Mouse (Mus musculus): ENCODE measurements around the gene Slc22a23. TPM values are rescaled to one million over a fixed set of nuclear protein-coding genes. Genes with fewer than 3 reads are reported as not detected.

The Slc22a23 gene
- 1 to 10 TPM; 6.0 to 7.0 TPM for total RNA-seq (2023)

DNA sequence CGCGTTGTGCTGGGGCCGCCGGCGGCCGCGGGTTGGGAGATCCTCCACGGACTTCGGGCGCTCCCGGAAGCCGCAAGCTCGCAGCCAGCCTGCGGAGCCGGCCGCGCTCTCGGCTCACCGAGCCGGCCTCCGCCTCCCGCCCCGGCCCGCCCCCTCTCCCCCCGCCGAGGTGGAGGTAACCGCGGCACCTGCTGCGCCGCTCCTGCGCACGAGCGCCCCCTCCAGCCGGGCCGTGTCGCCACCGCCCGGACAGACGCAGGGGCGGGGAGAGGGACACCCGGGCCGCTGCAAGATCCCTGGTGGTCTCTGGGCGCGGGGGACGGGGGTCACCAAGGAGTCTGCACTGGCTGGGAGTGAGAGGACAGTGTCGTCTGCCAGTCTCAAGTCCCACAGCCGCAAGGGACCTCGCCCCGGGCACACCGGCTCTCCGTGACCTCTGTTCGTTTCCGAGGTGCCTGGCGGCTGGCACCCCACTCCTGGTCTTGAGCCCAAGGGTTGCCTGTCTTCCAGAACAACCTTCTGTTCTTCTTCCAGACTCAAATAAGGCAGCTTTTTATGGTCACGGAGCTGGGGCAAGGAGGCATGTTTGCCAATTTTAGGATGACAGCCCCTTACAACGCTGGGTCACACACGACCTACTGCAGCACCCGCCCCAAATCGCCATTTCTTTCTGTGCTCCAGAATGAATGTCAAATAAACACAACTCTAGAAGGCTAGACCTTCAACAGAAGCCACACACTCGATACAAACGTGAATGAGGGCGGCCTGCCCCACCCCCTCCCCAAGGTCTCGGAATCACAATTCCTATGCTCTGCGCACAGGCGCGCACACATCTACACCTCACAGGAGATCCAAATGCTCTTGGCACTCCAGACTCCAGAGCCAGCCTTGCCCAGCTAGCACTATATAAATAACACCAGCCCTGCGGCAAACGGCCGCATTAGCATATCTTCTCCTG, at the start of gene Slc22a23:
Gene Slc22a23 (minus strand): TSS at position 55 of the 958 bp plus-strand sequence.

DNA sequence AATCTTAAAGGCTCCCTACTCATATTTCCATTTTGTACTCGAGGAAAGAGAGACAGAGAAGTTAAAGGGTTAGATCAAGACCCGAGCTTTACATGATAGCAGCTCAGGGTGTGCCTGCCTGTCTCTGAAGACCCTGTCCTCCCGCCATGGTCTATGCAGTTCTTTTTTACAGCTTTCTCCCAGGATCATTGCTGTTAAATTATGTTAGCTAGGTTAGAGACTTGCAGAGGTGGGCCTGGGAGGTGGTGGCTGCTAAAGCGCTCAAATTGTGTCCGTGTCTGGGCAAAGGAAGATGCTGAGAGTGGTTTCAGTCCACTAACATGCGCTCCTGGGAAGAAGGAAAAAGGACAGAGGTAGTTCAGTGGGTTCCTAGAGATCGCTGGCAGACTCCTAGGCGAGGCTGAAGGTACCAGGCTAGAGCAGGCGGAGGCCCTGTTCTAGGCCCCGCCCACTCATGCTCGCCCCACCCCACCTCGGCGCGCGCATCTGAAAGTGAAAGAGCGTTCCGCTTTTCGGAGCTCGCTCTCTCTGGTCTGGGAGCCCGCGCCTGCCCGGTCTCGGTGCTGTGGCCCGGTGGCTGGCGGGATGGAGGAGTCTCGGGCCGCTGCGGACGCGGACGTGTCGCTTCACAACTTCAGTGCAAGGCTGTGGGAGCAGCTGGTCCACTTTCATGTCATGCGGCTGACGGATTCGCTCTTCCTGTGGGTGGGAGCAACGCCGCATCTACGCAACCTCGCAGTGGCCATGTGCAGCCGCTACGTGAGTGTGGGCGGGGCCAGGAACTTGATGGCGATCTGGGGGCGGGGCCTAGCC, 182.3 kb downstream of the Slc22a23 start, which contains the start of gene Psmg4:
Gene Psmg4 (plus strand): TSS at position 474 of the 813 bp plus-strand sequence.

DNA sequence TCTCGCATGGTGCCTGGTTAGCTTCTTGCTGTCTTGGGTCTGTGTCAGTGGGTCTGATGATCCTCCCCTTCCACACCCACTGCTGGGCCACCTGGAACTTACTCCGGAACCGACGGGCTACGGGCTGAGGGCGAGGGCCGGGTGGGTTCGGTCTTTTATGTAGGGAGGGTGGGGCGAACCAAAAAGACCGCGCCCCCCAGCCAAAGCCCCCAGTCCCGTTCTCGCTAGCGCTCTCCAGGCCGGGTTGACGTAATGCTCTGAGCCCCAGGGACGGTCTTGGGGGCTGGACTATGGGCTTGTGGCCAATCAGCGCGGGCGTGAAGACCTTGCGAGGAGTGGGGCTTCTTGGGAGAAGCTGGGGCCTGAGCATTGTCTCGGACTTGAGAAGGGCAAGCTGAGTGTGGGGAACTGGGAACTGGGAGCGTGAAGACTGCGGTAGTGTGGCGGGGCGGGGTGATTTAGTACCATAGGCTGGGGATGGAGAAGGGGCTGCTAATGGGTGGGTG, 214.7 kb downstream of the Slc22a23 start, which contains the start of gene Tubb2b:
Gene Tubb2b (minus strand): TSS at position 241 of the 506 bp plus-strand sequence.

Other genes starting within 250 kb of the Slc22a23 start
- gene Tubb2b, start 214.7 kb downstream of the Slc22a23 start, total RNA-seq (2023), result 1 to 10 TPM; 1.7 to 3.6 TPM
- 10 to 100 TPM; 37.4 to 41.2 TPM for gene Psmg4, start 182.2 kb downstream of the Slc22a23 start, total RNA-seq (2023)